16 mouse cellular contexts compared by ENCODE assay signal in genomic region chr2:168642187-168642586, GRCm38 (mm10). TPM values are rescaled to one million over a fixed set of nuclear protein-coding genes. Genes with fewer than 3 reads are reported as not detected.
A peak's percentile ranks its signal among the peaks of the same experiment; 100 is the strongest.
DNase-seq lines count a peak whose midpoint lies in the region; ATAC-seq lines count a peak whose summit lies in the region.
"Had no signal": no experiment of that assay in that cellular context is flagged by ENCODE, and none has a peak within 500 bp of the region (broad histone marks: within the 10 kb centered on the region; RNA-seq: fewer than 3 reads in every experiment).

No protein-coding gene starts in this region.

- H3K9me3 ChIP-seq in embryonic facial prominence, embryonic 10.5 days: no peaks in the 10 kb centered on the region
- no peaks in the 10 kb centered on the region for H3K9me3 ChIP-seq in forebrain, embryonic 13.5 days (replicated peaks)
- no peaks in the 10 kb centered on the region for H3K9me3 ChIP-seq in hindbrain, embryonic 14.5 days (ENCODE audit: control insufficient read depth, low read length)
- no peaks in the 10 kb centered on the region for H3K9me3 ChIP-seq in midbrain, embryonic 15.5 days
- H3K9me3 ChIP-seq: heart, embryonic 15.5 days; liver, embryonic 13.5 days; megakaryocyte, embryonic 14.5 days had no signal

- ATAC-seq in forebrain, embryonic 13.5 days: peak; percentile 65; the same call in 1 of the 2 replicates
- ATAC-seq in hindbrain, embryonic 14.5 days (ENCODE audit: low FRiP score): peak; percentile 39; the same call in 1 of the 2 replicates
- peak; percentile 55; the same call in 1 of the 2 replicates for ATAC-seq in midbrain, embryonic 15.5 days (replicated peaks)
- ATAC-seq in erythroblast, adult 5-6 weeks (replicated peaks; ENCODE audit: low FRiP score, poor library complexity, severe bottlenecking): no peak

- no peak overlapping the region for H3K9ac ChIP-seq in forebrain, embryonic 13.5 days
- H3K9ac ChIP-seq in hindbrain, embryonic 14.5 days: no peak overlapping the region
- H3K9ac ChIP-seq in midbrain, embryonic 15.5 days: no peak overlapping the region
- H3K9ac ChIP-seq: heart, embryonic 15.5 days; liver, embryonic 13.5 days had no signal

- DNase-seq in embryonic facial prominence, embryonic 10.5 days (ENCODE audit: low spot score): no peak
- no peak for DNase-seq in hindbrain, embryonic 14.5 days (ENCODE audit: low spot score)
- DNase-seq in right cerebral cortex, adult 2 months (ENCODE audit: low spot score in 2 of 2): no peak
- no peak for DNase-seq in right cerebral cortex, postnatal 4 days
- DNase-seq: cerebellum, adult 18-20 months; heart, adult 11 months; liver, embryonic 13.5 days; right cerebral cortex, adult 18-20 months; thymus, postnatal 36 days had no signal

- H3K4me1 ChIP-seq in embryonic facial prominence, embryonic 10.5 days: peaks cover 41% of the 10 kb centered on the region
- peaks cover 31% of the 10 kb centered on the region for H3K4me1 ChIP-seq in forebrain, embryonic 13.5 days
- no peaks in the 10 kb centered on the region for H3K4me1 ChIP-seq in hindbrain, embryonic 14.5 days (replicated peaks; ENCODE audit: control insufficient read depth, insufficient read depth, low read length)
- H3K4me1 ChIP-seq in midbrain, embryonic 15.5 days: peaks cover 10% of the 10 kb centered on the region; the same call in 1 of the 2 replicates
- H3K4me1 ChIP-seq: heart, embryonic 15.5 days; liver, embryonic 13.5 days; megakaryocyte, embryonic 14.5 days had no signal

- no peak overlapping the region for H3K4me2 ChIP-seq in forebrain, embryonic 13.5 days
- H3K4me2 ChIP-seq in hindbrain, embryonic 14.5 days (replicated peaks): no peak overlapping the region
- no peak overlapping the region for H3K4me2 ChIP-seq in midbrain, embryonic 15.5 days
- H3K4me2 ChIP-seq: heart, embryonic 15.5 days; liver, embryonic 13.5 days had no signal

- H3K4me3 ChIP-seq in embryonic facial prominence, embryonic 10.5 days: no peak overlapping the region
- no peak overlapping the region for H3K4me3 ChIP-seq in forebrain, embryonic 13.5 days
- no peak overlapping the region for H3K4me3 ChIP-seq in hindbrain, embryonic 14.5 days (replicated peaks; ENCODE audit: low read length)
- no peak overlapping the region for H3K4me3 ChIP-seq in midbrain, embryonic 15.5 days
- H3K4me3 ChIP-seq: heart, embryonic 15.5 days; layer of hippocampus, adult 2 months; left cerebral cortex, adult 2 months; liver, embryonic 13.5 days; megakaryocyte, embryonic 14.5 days had no signal

- 83% methylated on average over 11 of the region's 11 CpGs for WGBS in embryonic facial prominence, embryonic 10.5 days
- WGBS in forebrain, embryonic 13.5 days: 25% methylated on average over 11 of the region's 11 CpGs
- WGBS in hindbrain, embryonic 14.5 days: 34% methylated on average over 11 of the region's 11 CpGs
- 25% methylated on average over 11 of the region's 11 CpGs for WGBS in midbrain, embryonic 15.5 days

- peaks cover 12% of the 10 kb centered on the region for H3K27me3 ChIP-seq in embryonic facial prominence, embryonic 10.5 days (replicated peaks; ENCODE audit: low read depth, poor library complexity, severe bottlenecking)
- H3K27me3 ChIP-seq in forebrain, embryonic 13.5 days: no peaks in the 10 kb centered on the region
- no peaks in the 10 kb centered on the region for H3K27me3 ChIP-seq in hindbrain, embryonic 14.5 days (ENCODE audit: control insufficient read depth, insufficient read depth, low read length)
- no peaks in the 10 kb centered on the region for H3K27me3 ChIP-seq in midbrain, embryonic 15.5 days (replicated peaks)

- peaks cover 2% of the 10 kb centered on the region; the same call in 1 of the 2 replicates for H3K36me3 ChIP-seq in embryonic facial prominence, embryonic 10.5 days (replicated peaks)
- H3K36me3 ChIP-seq in forebrain, embryonic 13.5 days (ENCODE audit: poor library complexity, severe bottlenecking): peaks cover 76% of the 10 kb centered on the region
- peaks cover 86% of the 10 kb centered on the region for H3K36me3 ChIP-seq in hindbrain, embryonic 14.5 days (replicated peaks; ENCODE audit: control insufficient read depth, insufficient read depth)
- H3K36me3 ChIP-seq in midbrain, embryonic 15.5 days (replicated peaks): peaks cover 25% of the 10 kb centered on the region
- H3K36me3 ChIP-seq: liver, embryonic 13.5 days had no signal

- peak overlapping the region; percentile 16; the same call in 1 of the 2 replicates for H3K27ac ChIP-seq in embryonic facial prominence, embryonic 10.5 days (replicated peaks)
- H3K27ac ChIP-seq in forebrain, embryonic 13.5 days: peak overlapping the region; percentile 80
- 0 out of 2 replicates have a peak overlapping the region, but pooled peaks have one; percentile 32 for H3K27ac ChIP-seq in hindbrain, embryonic 14.5 days
- peak overlapping the region; percentile 23 for H3K27ac ChIP-seq in midbrain, embryonic 15.5 days
- H3K27ac ChIP-seq: heart, embryonic 15.5 days; layer of hippocampus, adult 2 months; left cerebral cortex, adult 2 months; liver, embryonic 13.5 days had no signal

RNA-seq across cellular contexts. Expression of gene Nfatc2, which starts 40.7 kb away (rescaled TPM):
- polyA plus RNA-seq in embryonic facial prominence, embryonic 10.5 days (2016; fragmentation: Nextera tagmentation; extraction: Ambion mirVana): 0.45 and 0.66 TPM in 2 replicates
- 1.5 and 1.7 TPM in 2 replicates for polyA plus RNA-seq in forebrain, embryonic 13.5 days (2015; fragmentation: Nextera tagmentation; extraction: Ambion mirVana)
- polyA plus RNA-seq in hindbrain, embryonic 14.5 days (2014; fragmentation: Nextera tagmentation; extraction: Ambion mirVana): 3.4 and 3.7 TPM in 2 replicates
- polyA plus RNA-seq in midbrain, embryonic 15.5 days (2015; fragmentation: Nextera tagmentation; extraction: Ambion mirVana): 3.8 and 3.9 TPM in 2 replicates
- total RNA-seq in erythroblast, adult 5-6 weeks (2015; ENCODE audit: low replicate concordance): 0.63 and 6.5 TPM in 2 replicates
- total RNA-seq in erythroblast, adult 5-6 weeks (2017; ENCODE audit: low replicate concordance): 0.43 and 1.1 TPM in 2 replicates

Comparison
In these comparisons a context has a peak if more than half of its experiments do, and no peak if none do; other contexts are left out.
1. H3K27ac ChIP-seq: peak in every context shown above with its lines; median percentile 80 in forebrain, embryonic 13.5 days; 32 in hindbrain, embryonic 14.5 days; 23 in midbrain, embryonic 15.5 days; 16 in embryonic facial prominence, embryonic 10.5 days.